Mouse (Mus musculus): ENCODE data around the gene Tmem143. TPM values are rescaled to one million over a fixed set of nuclear protein-coding genes. Genes with fewer than 3 reads are reported as not detected.

Gene Tmem143
- total RNA-seq (2021) = 10 to 100 TPM; 21.8 to 22.3 TPM
- long read RNA-seq, experiment 1, partial matches to known transcripts = 0 of 3 reads
- long read RNA-seq, experiment 1, other reads (novel, unspliced or antisense) = 1 of 3 reads
- long read RNA-seq, experiment 2, partial matches to known transcripts = 1 of 2 reads
- long read RNA-seq, experiment 2, other reads (novel, unspliced or antisense) = 0 of 2 reads

DNA sequence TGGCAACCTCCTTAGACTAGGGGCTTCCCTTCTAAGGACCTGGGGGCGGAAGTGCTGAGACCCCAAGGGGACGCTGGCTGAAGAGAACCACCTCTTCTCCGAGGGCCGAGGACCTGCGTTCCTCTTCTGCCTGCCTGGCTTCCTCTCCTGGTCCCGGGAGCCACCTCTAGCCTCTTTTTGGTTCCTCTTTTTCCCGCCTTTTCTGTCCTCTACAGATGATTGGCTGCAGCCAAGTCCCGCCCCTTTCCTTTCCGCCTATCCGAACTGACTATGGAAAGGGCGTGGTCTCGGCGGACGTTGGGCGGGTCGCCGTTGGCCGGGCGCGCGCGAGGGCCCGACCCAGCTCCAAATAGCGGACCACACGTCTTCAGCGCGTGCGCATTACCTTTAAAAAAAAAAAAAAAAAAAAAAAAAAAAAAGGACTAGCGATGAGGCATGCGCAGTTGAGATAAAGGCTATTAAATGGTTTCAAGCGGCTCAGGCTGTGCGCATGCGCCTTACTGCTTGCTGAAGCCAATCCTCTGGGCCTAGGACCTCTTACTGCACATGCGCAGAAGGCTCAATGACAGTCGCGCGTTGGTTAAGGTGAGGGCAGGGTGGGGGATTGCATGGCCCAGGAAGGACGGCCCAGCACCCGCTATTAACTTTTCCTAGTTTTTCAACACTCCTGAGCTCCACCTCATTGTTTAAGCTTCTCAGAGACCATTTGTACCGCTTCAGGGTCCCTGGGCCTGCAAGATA, at the start of gene Tmem143, which contains the start of gene Syngr4:
Tmem143 (plus strand) TSS at position 425 of the 741 bp plus-strand sequence.
Syngr4 (minus strand) TSS at position 198 of the 741 bp plus-strand sequence.
- H3K27ac ChIP-seq = peak within 1 kb of the TSS; percentile 94
- DNase-seq (ENCODE audit: extremely low spot score in 1 of 2, low spot score in 2 of 2) = peak; percentile 92 to 95
- peak within 1 kb of the TSS; percentile 69 for H3K4me3 ChIP-seq
- TF ChIP-seq CTCF (IDR thresholded peaks at IDR 0.05) = no peak
- intact Hi-C loops (cut with DNase I) = loop anchor here (2.0 kb wide), 1 partner anchor 26 kb away; no protein-coding TSS in a partner anchor

DNA sequence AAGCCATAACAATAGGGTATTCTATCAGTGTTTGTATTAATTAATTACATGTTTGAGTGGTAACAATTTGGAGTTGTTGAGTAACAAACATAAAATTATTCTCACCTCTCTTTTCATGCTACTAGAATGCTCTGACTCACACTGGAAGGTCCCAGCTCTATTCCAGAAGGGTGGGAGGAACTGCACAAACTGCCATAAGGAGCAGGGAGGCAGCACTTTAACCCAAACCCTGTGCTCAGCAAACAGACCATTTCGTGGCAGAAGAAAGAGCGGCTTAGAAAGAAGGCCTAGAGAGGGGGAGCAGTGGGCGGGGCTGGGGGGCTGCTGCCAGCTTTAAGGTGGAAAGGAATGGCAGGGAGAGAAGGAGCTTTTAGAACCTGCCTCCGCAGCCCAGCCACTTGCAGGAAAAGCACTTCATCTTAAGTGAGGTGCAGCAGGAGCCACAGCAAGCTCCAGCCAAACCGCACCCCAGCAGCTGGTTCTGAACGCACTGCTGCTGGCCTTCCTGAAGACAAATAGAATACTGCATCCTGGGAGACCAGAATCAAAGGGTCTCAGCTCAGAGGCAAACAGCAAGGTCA, 48.2 kb upstream of the Tmem143 start:
- intact Hi-C loops (cut with DNase I) = no loop called here
- DNase-seq (ENCODE audit: extremely low spot score in 1 of 2, low spot score in 2 of 2) = no peak
- no peak overlapping the region for H3K4me3 ChIP-seq
- no peak overlapping the region for H3K27ac ChIP-seq
- TF ChIP-seq CTCF (IDR thresholded peaks at IDR 0.05) = no peak

DNA sequence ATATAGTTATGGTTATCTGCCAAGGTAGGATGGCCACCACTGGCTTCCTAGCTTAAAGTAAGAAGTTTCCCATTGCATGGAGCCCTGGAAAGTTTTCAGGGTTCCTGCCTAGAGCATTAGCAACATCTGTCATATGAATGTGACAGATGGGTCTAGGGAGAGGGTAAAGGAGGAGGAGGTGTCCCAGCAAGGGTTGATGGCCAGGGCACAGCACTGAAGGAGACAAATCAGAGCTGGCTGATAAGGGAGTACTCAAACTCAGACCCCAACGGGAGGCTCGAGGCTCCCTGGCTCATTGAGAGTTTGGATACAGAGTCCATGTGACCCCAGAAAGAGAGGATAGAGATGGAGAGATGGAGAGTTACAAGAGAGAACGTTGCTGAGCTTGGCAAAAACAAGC, 46.1 kb upstream of the Tmem143 start:
- DNase-seq (ENCODE audit: extremely low spot score in 1 of 2, low spot score in 2 of 2) = no peak
- intact Hi-C loops (cut with DNase I) = loop anchor here (10.0 kb wide), 1 partner anchor 364 kb away; no protein-coding TSS in a partner anchor
- Histone ChIP-seq H3K27ac (no peak overlapping the region), H3K4me3 (no peak overlapping the region)
- no peak for TF ChIP-seq CTCF (IDR thresholded peaks at IDR 0.05)

DNA sequence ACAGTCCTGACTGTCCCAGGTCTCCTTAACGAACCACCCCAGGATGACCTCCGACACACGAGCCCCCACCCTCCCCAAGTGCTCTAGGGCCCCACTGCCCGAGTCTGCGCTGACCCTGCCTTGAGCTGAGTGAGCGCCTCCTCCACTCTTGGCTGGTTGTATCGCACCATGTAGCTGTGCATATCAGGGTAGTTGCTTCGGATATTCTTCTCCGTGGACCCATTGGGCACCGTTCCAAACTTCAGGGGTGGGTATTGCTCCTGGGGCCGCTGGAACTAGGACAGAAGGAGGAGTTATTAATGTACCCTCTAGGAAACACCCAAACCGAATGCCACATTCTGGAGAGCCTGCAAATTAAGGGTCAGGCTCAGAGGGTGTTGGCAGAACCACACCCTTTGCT, 43.7 kb upstream of the Tmem143 start:
- H3K4me3 ChIP-seq = no peak overlapping the region
- H3K27ac ChIP-seq = no peak overlapping the region
- no peak for DNase-seq (ENCODE audit: extremely low spot score in 1 of 2, low spot score in 2 of 2)
- intact Hi-C loops (cut with DNase I) = loop anchor here (10.0 kb wide), 1 partner anchor 362 kb away; no protein-coding TSS in a partner anchor
- no peak for TF ChIP-seq CTCF (IDR thresholded peaks at IDR 0.05)

DNA sequence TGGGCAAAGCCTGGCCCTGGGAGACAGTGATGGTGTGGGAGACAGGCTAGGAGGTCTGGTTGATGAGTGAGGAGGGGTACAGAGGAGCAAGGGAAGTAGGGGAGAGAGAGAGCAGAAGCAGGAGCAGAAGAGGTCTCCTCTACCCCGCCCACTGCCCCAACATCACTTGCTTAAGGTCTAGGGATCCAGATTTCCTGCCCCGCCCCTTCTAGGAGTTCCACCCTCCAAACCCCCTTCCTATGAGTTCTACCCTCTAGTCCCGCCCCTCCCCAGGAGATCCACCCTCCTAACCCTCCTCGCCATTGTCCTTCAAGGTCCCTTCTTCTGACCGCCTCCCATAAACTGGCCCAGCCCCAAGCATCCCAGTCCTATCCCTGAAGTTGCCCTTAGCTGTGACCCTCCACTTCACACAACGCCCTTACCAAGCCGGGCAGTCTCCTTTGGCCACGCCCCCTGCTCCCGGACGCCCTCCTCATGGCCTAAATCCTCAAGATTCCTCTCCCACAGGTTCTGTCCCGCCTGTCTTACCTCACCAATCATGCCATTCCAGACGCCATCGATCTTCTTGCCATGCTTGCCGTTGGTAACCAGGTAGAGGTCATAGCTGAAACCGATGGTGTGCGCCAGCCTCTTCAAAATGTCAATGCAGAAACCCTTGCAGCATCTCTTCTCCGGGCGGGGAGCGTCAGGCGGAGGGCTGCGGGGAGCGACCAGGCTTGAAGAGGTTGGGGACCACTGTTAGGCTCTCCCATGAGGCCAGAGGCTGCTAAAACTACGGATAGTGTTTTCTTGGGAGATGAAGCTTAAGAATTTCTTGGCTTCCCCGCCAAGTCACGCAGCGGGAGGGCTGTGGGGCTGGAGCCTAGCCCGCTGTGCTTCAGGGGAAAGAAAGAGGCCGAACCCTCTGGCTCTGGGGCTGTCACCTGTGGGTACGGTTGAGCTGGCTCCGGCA, 39.5 kb upstream of the Tmem143 start:
- no peak overlapping the region for H3K27ac ChIP-seq
- intact Hi-C loops (cut with DNase I) = loop anchor here (10.0 kb wide), 1 partner anchor 358 kb away; no protein-coding TSS in a partner anchor
- peak overlapping the region; percentile 28 for H3K4me3 ChIP-seq
- DNase-seq (ENCODE audit: extremely low spot score in 1 of 2, low spot score in 2 of 2) = no peak
- TF ChIP-seq CTCF (IDR thresholded peaks at IDR 0.05) = no peak

DNA sequence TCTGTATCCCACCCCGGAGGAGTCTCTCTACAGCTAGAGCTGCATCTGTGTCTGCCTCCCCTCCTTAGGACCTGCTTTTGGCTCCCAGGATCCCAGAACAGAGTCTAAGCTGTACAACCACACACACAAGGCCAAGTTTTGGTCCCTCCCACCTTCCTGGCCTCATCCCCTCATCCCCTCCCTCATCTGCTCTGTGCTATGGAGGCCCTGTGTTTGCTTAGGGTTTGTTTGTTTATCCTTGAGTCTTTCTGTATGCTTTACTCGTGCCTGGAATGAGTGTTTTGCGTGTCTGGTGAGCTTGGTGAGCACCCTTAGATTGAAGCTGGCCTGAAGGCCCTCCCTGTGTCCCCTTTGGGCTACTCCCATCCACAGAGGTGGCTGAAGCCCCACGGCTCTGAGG, 37.7 kb upstream of the Tmem143 start:
- intact Hi-C loops (cut with DNase I) = loop anchor here (10.0 kb wide), 1 partner anchor 356 kb away; no protein-coding TSS in a partner anchor
- no peak for TF ChIP-seq CTCF (IDR thresholded peaks at IDR 0.05)
- DNase-seq (ENCODE audit: extremely low spot score in 1 of 2, low spot score in 2 of 2) = no peak
- H3K4me3 ChIP-seq = no peak overlapping the region
- no peak overlapping the region for H3K27ac ChIP-seq

DNA sequence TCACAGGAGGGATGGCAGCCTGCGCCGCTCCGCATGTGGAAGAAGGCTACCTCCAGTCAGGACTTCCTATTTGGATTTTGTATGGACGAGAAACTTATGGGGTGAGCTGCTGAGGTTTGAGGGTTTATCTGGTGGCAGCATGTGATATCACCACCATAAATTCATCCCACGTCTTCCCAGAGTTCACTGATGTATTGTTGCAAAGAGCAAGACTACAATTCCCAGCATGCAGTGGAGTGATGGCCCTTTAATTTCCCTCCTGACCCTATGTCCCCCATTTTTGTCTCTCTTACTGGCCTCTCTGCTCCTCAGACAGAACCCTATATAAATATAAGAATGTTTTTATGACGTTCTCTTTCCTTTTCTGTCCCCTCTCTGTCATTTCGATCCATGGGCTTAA, 33.9 kb upstream of the Tmem143 start:
- no peak overlapping the region for H3K4me3 ChIP-seq
- no peak for DNase-seq (ENCODE audit: extremely low spot score in 1 of 2, low spot score in 2 of 2)
- no peak overlapping the region for H3K27ac ChIP-seq
- intact Hi-C loops (cut with DNase I) = no loop called here
- TF ChIP-seq CTCF (IDR thresholded peaks at IDR 0.05) = no peak

DNA sequence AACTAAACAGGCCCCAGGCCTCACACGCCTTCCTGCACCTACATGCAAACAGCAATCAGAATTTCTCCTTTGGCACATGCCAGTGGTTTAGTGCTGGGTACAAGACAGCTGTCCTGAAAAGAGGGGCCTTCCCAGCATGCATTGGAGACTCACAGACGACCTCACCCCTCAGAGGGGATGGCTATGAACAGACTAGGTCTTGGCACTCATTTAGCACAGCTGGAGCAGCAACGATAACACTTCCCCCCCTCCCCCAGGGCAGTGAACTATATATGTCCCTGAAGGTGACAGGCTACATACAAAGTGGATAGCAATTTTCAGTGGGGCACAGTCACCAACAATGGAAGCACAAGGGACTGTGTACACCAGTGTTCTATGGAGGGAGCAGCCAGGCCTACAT, 32.3 kb upstream of the Tmem143 start:
- no peak for TF ChIP-seq CTCF (IDR thresholded peaks at IDR 0.05)
- Histone ChIP-seq H3K4me3 (no peak overlapping the region), H3K27ac (no peak overlapping the region)
- intact Hi-C loops (cut with DNase I) = no loop called here
- DNase-seq (ENCODE audit: extremely low spot score in 1 of 2, low spot score in 2 of 2) = no peak

DNA sequence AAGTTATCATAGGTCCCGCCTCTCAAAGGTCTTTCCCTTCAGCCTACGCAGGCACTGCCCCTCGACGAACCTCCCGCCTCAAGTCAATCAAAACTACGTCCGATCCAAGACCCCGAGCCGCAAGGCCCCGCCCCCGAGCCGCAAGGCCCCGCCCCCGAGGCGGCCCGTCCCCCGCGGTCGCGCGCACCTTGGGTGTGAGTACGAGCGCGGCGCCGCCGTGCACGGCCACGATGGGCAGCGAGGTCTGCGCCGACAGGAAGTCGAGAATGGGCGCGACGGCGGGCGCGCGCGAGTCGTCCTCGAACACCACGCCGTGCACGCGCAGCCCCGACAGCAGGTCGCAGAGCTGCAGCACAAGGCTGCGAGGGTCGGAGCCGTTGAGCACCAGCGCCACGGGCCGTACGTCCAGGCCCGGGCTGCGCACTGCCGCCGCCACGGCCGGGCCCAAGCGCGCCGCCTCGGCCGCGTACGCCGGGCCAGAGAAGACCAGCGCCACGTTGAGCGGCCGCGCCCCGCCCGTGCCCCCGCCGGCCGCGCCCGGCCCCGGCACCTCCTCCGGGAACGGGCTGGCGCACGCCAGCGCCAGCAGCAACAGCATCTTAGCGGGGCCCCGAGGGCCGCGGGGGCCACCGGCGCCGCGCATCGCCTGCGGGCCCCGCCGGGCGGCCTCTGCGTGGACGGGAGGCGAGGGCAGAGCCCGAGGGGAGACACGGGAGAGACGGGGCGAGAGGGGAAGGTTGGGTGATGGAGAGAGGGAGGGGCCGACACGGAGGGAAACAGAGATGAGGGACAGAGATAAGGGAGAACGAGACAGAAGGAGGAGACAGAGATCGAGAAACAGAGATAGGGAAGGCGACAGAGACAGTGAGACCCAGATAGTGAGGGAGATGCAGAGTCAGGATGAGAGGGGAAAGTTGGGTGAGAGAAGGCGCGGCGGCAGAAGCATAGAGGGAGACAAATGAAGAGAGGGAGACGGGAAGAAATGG, 30.5 kb upstream of the Tmem143 start:
- H3K4me3 ChIP-seq = peak overlapping the region; percentile 50
- TF ChIP-seq CTCF (IDR thresholded peaks at IDR 0.05) = no peak
- intact Hi-C loops (cut with DNase I) = no loop called here
- peak overlapping the region; percentile 30; the same call in 1 of the 2 replicates for H3K27ac ChIP-seq
- DNase-seq (ENCODE audit: extremely low spot score in 1 of 2, low spot score in 2 of 2) = peak; percentile 77 to 82

DNA sequence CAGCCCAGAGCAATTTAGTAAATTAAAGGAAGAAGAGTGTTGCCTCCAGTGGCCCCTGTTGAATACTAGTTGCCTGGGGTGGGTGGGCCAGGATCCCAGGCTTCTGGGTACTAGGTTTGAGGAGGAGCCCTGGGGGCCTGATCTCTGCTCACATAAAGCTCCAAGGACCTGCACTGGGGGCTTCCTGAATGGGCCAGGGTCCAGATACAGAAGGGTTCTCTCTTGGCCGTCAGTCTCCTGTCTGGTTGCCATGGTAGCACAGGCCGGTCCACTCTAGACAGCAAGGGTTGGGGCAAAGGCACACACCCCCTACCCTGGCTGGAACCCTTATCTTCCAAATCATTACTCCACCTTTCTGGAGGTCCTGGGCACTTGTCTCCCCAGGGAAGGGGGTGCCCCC, 28.9 kb upstream of the Tmem143 start:
- intact Hi-C loops (cut with DNase I) = no loop called here
- no peak for DNase-seq (ENCODE audit: extremely low spot score in 1 of 2, low spot score in 2 of 2)
- H3K4me3 ChIP-seq = no peak overlapping the region
- no peak for TF ChIP-seq CTCF (IDR thresholded peaks at IDR 0.05)
- no peak overlapping the region for H3K27ac ChIP-seq

Data from left cerebral cortex, adult 2 months (tissue).